Mouse (Mus musculus): ENCODE measurements around the gene Olfr329-ps. TPM values are rescaled to one million over a fixed set of nuclear protein-coding genes. Genes with fewer than 3 reads are reported as not detected.

Gene Olfr329-ps
- 0.11 TPM in 1 of 2 replicates, not detected in the other for polyA plus RNA-seq (2012; rRNA removed; ENCODE audit: low replicate concordance)

DNA sequence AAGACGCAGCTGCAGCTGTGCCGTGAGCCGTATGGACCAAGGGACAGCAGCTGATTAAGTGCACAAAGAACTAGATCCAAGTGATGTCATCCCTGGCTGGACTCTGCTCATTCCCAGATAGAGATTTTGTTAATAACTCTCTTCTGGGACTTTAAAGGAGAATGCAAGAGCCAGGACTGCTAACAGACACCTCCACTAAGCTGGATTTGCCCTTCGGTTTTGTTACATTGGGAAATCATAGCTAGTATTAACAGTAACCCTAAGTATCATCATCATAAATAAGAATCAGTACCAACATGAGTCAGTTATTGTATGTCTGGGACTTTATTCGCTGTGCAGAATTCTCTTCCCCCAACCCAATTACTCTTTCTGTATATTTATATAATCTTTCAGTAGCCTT, at the start of gene Olfr329-ps:
Olfr329-ps (minus strand) TSS at position 101 of the 400 bp plus-strand sequence.

DNA sequence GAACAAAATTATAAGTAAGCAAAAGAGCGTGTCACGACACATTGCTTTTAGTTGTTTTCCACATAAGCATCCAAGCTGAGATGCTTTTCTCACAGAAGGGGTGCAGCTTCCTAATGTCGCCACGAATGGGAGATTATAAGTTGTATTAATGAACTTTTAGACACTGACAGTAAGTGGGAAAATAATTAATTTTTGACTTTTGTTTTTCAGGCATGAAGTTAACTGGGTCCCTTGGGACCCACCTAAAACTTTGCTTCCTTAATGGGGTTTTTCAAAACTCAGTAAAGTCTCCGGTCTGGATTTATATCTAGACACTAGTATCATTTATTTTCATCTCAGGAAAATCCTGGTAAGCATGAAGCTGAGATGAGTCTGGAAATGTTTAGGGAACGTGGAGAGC, 48.6 kb upstream of the Olfr329-ps start, which contains the start of gene Olfr324:
Olfr324 (plus strand) TSS at position 301 of the 400 bp plus-strand sequence.

DNA sequence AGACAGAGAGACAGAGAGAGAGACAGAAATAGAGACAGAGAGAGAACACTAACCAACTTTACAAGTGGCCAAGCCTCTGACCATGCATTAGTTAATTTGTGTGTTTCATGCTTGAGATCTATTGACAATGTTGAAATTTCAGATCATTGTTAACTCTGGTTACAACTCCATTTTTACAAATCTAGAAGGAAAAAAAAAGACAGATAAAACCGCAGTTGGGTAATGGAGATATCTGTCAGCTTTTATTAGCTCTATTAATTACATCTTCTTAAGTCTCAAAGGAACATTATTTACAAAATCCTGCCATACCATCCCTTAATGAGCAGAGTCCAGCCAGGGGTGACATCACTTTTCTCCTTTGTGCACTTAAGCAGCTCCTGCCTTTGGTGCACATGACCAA, 31.2 kb upstream of the Olfr329-ps start, which contains the start of gene Olfr325:
Olfr325 (plus strand) TSS at position 301 of the 400 bp plus-strand sequence.

DNA sequence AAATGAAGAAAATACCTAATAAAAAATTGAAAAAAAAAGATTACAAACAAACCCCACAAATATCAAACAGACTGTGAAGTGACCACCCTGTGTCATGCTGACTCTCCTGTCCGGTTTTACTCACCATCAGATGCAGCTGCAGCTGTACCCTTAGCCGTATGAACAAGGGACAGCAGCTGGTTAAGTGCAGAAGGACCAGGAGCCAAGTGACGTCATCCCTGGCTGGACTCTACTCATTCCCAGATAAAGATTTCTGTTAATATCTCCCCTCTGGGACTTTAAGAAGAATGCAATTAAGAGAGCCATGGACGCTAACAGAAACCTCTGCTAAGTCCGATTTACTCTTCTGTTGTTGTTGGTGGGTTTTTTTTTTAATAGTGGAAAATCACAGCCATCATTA, 24.2 kb upstream of the Olfr329-ps start, which contains the start of gene Olfr224:
Olfr224 (minus strand) TSS at position 149 of the 400 bp plus-strand sequence.

DNA sequence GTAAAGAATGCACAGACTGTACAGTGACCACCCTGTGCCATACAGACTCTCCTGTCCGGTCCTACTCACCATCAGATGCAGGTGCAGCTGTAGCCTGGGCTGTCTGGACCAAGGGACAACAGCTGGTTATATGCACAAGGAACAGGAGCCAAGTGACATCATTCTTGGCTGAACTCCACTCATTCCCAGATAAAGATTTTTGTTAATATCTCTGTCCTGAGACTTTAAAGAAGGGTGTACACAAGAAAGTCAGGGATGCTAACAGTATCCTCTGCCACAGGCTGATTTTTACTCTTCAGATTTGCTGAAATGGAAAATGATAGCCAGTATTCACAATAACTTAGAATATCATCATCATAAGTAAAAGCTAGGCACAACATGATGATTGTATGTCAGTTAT, 9.3 kb upstream of the Olfr329-ps start, which contains the start of gene Olfr328:
Olfr328 (minus strand) TSS at position 101 of the 400 bp plus-strand sequence.

DNA sequence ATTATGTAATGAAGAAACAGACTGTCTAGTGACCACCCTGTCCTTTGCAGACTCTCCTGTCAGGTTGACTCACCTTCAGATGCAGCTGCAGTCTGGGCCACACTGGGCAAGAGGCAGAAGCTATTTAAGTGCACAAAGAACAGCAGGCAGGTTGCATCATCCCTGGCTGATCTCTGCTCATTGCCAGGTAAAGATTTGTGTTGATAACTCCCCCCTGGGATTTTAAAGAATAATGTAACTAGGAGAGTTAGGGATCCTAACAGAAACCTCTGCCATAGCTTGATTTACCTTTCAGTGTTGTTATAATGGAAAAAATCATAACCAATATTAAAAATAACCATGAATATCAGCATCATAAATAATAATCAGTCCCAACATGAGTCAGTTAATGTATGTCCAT, 11.5 kb downstream of the Olfr329-ps start, which contains the start of gene Olfr330:
Olfr330 (minus strand) TSS at position 101 of the 400 bp plus-strand sequence.

DNA sequence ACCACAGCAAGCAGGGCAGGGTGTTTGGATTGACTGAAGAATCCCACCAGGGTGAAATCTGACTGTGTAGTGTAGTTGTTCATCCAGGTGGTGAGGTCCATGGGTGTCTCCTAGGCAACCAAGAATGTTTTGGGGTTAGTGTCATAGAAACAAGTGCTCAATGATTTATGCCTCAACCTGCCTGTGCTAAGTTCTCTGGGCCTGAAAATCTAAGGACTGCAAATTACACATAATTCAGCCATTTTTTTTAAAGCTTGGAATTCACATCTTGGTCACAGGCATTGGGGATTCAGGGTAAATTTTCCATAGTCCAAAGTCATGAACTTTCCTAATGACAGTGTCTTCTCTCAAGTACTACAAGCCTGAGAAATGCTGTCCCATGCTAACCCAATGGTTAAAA, 43.8 kb downstream of the Olfr329-ps start, which contains the start of gene Olfr331:
Olfr331 (minus strand) TSS at position 101 of the 400 bp plus-strand sequence.

DNA sequence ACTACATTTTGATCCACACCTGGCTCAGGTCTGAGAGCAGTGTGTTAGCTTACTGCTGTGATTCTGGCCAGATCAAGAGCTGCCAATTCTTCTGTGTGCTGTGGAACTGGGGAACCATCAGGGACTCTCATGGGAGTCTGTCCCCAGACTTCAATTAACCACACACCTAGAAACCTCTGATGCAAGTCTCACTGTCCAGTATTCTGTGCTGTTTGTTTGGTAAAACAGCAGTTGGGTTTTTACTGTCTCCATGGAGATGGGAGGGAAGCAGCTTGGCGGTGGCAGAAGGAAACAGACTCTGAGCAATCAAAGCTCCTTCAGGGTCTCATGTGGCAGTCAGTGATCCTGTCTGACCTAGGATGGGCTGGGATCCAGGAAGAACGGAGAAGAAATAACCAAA, 53.8 kb downstream of the Olfr329-ps start, which contains the start of gene Olfr332:
Olfr332 (minus strand) TSS at position 101 of the 400 bp plus-strand sequence.

Other genes starting within 250 kb of the Olfr329-ps start
- 23.9 and 26.7 TPM in 2 replicates for gene Zfp692, start 239.4 kb downstream of the Olfr329-ps start, polyA plus RNA-seq (2012; rRNA removed; ENCODE audit: low replicate concordance)
- 36.8 and 48.8 TPM in 2 replicates for gene Zfp672, start 216.1 kb downstream of the Olfr329-ps start, polyA plus RNA-seq (2012; rRNA removed; ENCODE audit: low replicate concordance)
- 31.9 and 32.8 TPM in 2 replicates for gene Sh3bp5l, start 215.7 kb downstream of the Olfr329-ps start, polyA plus RNA-seq (2012; rRNA removed; ENCODE audit: low replicate concordance)
- gene Lypd8, start 167.4 kb downstream of the Olfr329-ps start, polyA plus RNA-seq (2012; rRNA removed; ENCODE audit: low replicate concordance): 0.49 TPM in 1 of 2 replicates, not detected in the other
- 0.13 TPM in 1 of 2 replicates, not detected in the other for gene 1810065E05Rik, start 125.3 kb downstream of the Olfr329-ps start, polyA plus RNA-seq (2012; rRNA removed; ENCODE audit: low replicate concordance)
- gene Gm12253, start 113.9 kb downstream of the Olfr329-ps start, polyA plus RNA-seq (2012; rRNA removed; ENCODE audit: low replicate concordance): 0.11 and 0.19 TPM in 2 replicates
- gene Lypd9, start 93.5 kb downstream of the Olfr329-ps start, polyA plus RNA-seq (2012; rRNA removed; ENCODE audit: low replicate concordance): not detected in 2 replicates
- gene Olfr30, start 84.2 kb downstream of the Olfr329-ps start, polyA plus RNA-seq (2012; rRNA removed; ENCODE audit: low replicate concordance): not detected in 2 replicates
- not detected in 2 replicates for gene Olfr332, start 53.9 kb downstream of the Olfr329-ps start, polyA plus RNA-seq (2012; rRNA removed; ENCODE audit: low replicate concordance)
- gene Olfr331, start 43.9 kb downstream of the Olfr329-ps start, polyA plus RNA-seq (2012; rRNA removed; ENCODE audit: low replicate concordance): not detected in 2 replicates
- gene Olfr330, start 11.6 kb downstream of the Olfr329-ps start, polyA plus RNA-seq (2012; rRNA removed; ENCODE audit: low replicate concordance): 0.12 TPM in 1 of 2 replicates, not detected in the other
- gene Olfr328, start 9.2 kb upstream of the Olfr329-ps start, polyA plus RNA-seq (2012; rRNA removed; ENCODE audit: low replicate concordance): 0.04 TPM in 1 of 2 replicates, not detected in the other
- gene Olfr224, start 24.1 kb upstream of the Olfr329-ps start, polyA plus RNA-seq (2012; rRNA removed; ENCODE audit: low replicate concordance): 0.13 TPM in 1 of 2 replicates, not detected in the other
- gene Olfr325, start 31.3 kb upstream of the Olfr329-ps start, polyA plus RNA-seq (2012; rRNA removed; ENCODE audit: low replicate concordance): not detected in 2 replicates
- not detected in 2 replicates for gene Olfr324, start 48.7 kb upstream of the Olfr329-ps start, polyA plus RNA-seq (2012; rRNA removed; ENCODE audit: low replicate concordance)
- 0.82 and 1.9 TPM in 2 replicates for gene 2210407C18Rik, start 69.7 kb upstream of the Olfr329-ps start, polyA plus RNA-seq (2012; rRNA removed; ENCODE audit: low replicate concordance)
- gene Olfr323, start 84.1 kb upstream of the Olfr329-ps start, polyA plus RNA-seq (2012; rRNA removed; ENCODE audit: low replicate concordance): 0.92 TPM in 1 of 2 replicates, not detected in the other
- gene Trim58, start 94.0 kb upstream of the Olfr329-ps start, polyA plus RNA-seq (2012; rRNA removed; ENCODE audit: low replicate concordance): 0.11 TPM in 1 of 2 replicates, not detected in the other
- not detected in 2 replicates for gene Olfr322, start 112.4 kb upstream of the Olfr329-ps start, polyA plus RNA-seq (2012; rRNA removed; ENCODE audit: low replicate concordance)
- not detected in 2 replicates for gene Olfr320, start 134.7 kb upstream of the Olfr329-ps start, polyA plus RNA-seq (2012; rRNA removed; ENCODE audit: low replicate concordance)
- gene Olfr319, start 152.7 kb upstream of the Olfr329-ps start, polyA plus RNA-seq (2012; rRNA removed; ENCODE audit: low replicate concordance): not detected in 2 replicates
- not detected in 2 replicates for gene Olfr318, start 177.6 kb upstream of the Olfr329-ps start, polyA plus RNA-seq (2012; rRNA removed; ENCODE audit: low replicate concordance)
- not detected in 2 replicates for gene Olfr317, start 192.8 kb upstream of the Olfr329-ps start, polyA plus RNA-seq (2012; rRNA removed; ENCODE audit: low replicate concordance)
- not detected in 2 replicates for gene Olfr316, start 206.3 kb upstream of the Olfr329-ps start, polyA plus RNA-seq (2012; rRNA removed; ENCODE audit: low replicate concordance)
- gene Olfr315, start 226.8 kb upstream of the Olfr329-ps start, polyA plus RNA-seq (2012; rRNA removed; ENCODE audit: low replicate concordance): not detected in 2 replicates
- gene Olfr314, start 236.5 kb upstream of the Olfr329-ps start, polyA plus RNA-seq (2012; rRNA removed; ENCODE audit: low replicate concordance): not detected in 2 replicates